Mouse (Mus musculus) limb, embryonic 11.5 days (tissue): ENCODE data around the gene Smarca2. TPM values are rescaled to one million over a fixed set of nuclear protein-coding genes. Genes with fewer than 3 reads are reported as not detected.

Experiments used
- ATAC-seq: fragments of 200-750 bp; cut with Nextera tagmentation; 2 replicates; pipeline ENCODE4 v1.8.0; 2017; ENCODE audit warnings: low read depth; ENCODE audit not compliant: insufficient number of reproducible peaks, low FRiP score, low TSS enrichment
- DNase-seq: peaks from one replicate; pipeline ENCODE4 v3.0.0-alpha.2; 2015; ENCODE audit warnings: low spot score
- H3K27ac ChIP-seq: fragments of 300-500 bp; sonication (generic); replicated peaks from 2 replicates; pipeline ENCODE4 v1.5.1; 2014; ENCODE audit warnings: low read depth, mild to moderate bottlenecking, low read length
- H3K27me3 ChIP-seq: fragments of 300-500 bp; sonication (generic); 2 replicates; pipeline ENCODE4 v1.6.1; 2014; ENCODE audit warnings: mild to moderate bottlenecking, low read length, mixed read lengths; ENCODE audit not compliant: control insufficient read depth, insufficient read depth
- H3K36me3 ChIP-seq: fragments of 300-500 bp; sonication (generic); 2 replicates; pipeline ENCODE4 v1.6.1; 2014; ENCODE audit warnings: mild to moderate bottlenecking, low read length, moderate library complexity, mixed read lengths; ENCODE audit not compliant: control insufficient read depth, insufficient read depth
- H3K4me1 ChIP-seq: fragments of 300-500 bp; sonication (generic); 2 replicates; pipeline ENCODE4 v1.6.1; 2014; ENCODE audit warnings: low read length, mixed read lengths; ENCODE audit not compliant: control insufficient read depth, insufficient read depth
- H3K4me2 ChIP-seq: fragments of 300-500 bp; sonication (generic); 2 replicates; pipeline ENCODE4 v1.6.1; 2014; ENCODE audit warnings: low read depth, mild to moderate bottlenecking, moderate library complexity; ENCODE audit not compliant: severe bottlenecking
- H3K4me3 ChIP-seq: fragments of 300-500 bp; sonication (generic); 2 replicates; pipeline ENCODE4 v1.5.1; 2014; ENCODE audit warnings: low read depth, low read length
- H3K9ac ChIP-seq: fragments of 300-500 bp; sonication (generic); 2 replicates; pipeline ENCODE4 v1.6.1; 2014; ENCODE audit warnings: mild to moderate bottlenecking, low read length
- H3K9me3 ChIP-seq: fragments of 300-500 bp; sonication (generic); 2 replicates; pipeline ENCODE4 v1.6.1; 2016; ENCODE audit warnings: low read length; ENCODE audit not compliant: control insufficient read depth
- WGBS: fragments of 180-500 bp; shearing (Covaris S2); extraction: QIAGEN DNeasy Blood & Tissue Kit; methylation state at CpG from one replicate; pipeline ENCODE4 v1.1.7; 2014; 5-methylcytosine and 5-hydroxymethylcytosine counted together
- polyA plus RNA-seq: library from polyadenylated mRNA; unstranded; fragments of >200 nt; fragmentation: Nextera tagmentation; extraction: Ambion mirVana; gene quantifications from 2 replicates; pipeline ENCODE4 v1.2.1, GENCODE M21; 2014

The Smarca2 gene
- polyA plus RNA-seq, 1 experiment from 2014 or later, result 60.0 TPM

GRCm38 (mm10) chr19:26747571-26748539 is 143.0 kb downstream of the Smarca2 start:
- Histone ChIP-seq H3K27me3 (no peaks in the 10 kb centered on the region), H3K4me3 (peak overlapping the region; percentile 32), H3K9me3 (no peaks in the 10 kb centered on the region), H3K36me3 (no peaks in the 10 kb centered on the region), H3K9ac (peak overlapping the region; percentile 56), H3K27ac (peak overlapping the region; percentile 94), H3K4me1 (peaks cover 16% of the 10 kb centered on the region), H3K4me2 (peak overlapping the region; percentile 51)
- whole genome bisulfite sequencing, result 0% methylated on average over 36 of the region's 36 CpGs
- ATAC-seq, result peak; percentile 91
- peak; percentile 82 for DNase-seq

DNA sequence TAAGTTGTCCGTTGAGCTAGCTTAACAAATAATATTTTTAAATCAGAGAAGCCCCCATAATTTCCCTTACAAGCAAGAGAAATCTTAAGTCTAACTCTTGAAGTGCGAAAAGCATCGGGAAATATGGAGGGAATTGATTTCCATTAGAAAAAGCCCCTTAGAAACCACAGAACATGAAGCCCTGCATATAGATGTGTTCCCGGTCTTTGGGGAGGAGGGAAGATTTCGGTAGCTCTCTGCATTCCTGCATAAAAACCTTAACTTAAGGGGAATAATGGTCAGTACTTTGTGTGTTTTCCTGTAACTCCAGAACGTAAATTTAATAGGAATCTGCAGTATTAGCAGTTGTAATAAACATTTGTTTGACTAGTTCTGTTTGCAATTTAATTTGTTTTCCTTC is 143.8 kb downstream of the Smarca2 start:
- H3K27ac ChIP-seq, result peak overlapping the region; percentile 94
- no peaks in the 10 kb centered on the region for H3K36me3 ChIP-seq
- H3K4me3 ChIP-seq, result peak overlapping the region; percentile 32
- WGBS, result 0% methylated on average over 6 of the region's 6 CpGs
- H3K9ac ChIP-seq, result peak overlapping the region; percentile 64
- H3K4me2 ChIP-seq, result peak overlapping the region; percentile 51
- ATAC-seq (no peak), DNase-seq (peak; percentile 34)
- no peaks in the 10 kb centered on the region for H3K9me3 ChIP-seq
- H3K27me3 ChIP-seq, result no peaks in the 10 kb centered on the region
- peaks cover 17% of the 10 kb centered on the region for H3K4me1 ChIP-seq

DNA sequence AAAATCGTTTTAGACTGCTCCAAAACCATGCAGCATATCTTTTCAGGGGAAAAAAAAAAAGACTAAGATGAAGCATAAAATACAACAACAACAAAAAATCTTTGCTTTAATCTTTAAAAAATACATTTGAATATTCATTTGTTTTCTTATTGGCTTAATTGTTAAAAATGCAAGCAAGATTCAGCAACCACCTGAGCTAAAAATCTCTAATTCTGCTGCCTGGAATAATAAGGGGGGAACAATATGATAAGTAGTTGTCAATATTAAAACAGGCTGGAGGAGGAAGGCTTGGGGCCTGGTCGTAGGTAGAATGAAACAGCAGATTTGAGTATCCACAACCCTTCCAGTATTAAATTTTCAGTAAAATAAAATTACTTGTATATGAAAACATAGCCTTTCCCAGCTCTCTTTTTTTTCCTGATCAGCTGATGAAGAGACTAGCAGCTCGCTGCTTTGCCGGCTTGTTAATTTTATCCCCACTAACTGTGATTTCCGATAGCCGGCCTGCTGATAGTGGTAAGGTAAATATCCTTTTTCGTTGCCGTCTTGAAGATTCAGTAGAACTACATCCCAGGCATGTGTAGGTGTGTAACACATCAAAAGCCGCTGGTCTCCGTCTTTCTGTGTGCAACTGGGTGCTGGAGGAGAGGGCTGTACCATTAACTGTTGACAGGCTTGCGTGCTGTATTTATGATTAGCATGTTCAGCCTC is 144.7 kb downstream of the Smarca2 start:
- ATAC-seq (no peak), DNase-seq (peak; percentile 37)
- H3K9ac ChIP-seq, result no peak overlapping the region
- H3K27ac ChIP-seq, result peak overlapping the region; percentile 61; the same call in 1 of the 2 replicates
- no peak overlapping the region; the same call in 1 of the 2 replicates for H3K4me3 ChIP-seq
- peaks cover 22% of the 10 kb centered on the region for H3K4me1 ChIP-seq
- H3K9me3 ChIP-seq, result no peaks in the 10 kb centered on the region
- H3K27me3 ChIP-seq, result no peaks in the 10 kb centered on the region
- 35% methylated on average over 11 of the region's 11 CpGs for WGBS
- no peaks in the 10 kb centered on the region for H3K36me3 ChIP-seq
- H3K4me2 ChIP-seq, result peak overlapping the region; percentile 51; the same call in 1 of the 2 replicates

DNA sequence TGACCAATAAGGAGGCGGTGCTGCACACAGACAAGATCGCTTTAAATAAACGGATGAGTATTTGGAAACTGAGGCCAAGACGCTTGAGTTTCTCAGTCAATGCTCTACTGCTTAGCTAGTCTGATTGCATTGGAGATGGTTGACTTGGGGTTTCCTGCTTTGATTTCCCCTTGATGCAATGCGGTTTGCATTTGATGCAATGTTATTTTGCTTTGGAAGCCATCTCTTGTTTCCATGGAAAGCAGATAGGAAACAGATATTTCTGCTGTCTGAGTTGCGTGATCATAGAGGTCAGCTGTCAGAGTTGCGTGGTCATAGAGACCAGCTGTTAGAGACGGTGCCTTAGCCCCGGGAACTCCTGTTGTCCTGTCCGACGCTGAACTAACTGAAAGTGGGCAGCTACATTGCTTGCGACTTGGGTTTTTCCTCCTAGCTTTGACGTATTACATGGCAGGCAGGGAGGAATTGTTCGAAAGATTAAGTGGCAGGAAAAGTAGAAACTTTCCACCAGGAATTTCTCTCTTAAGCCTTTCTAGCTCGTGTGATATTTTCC is 147.8 kb downstream of the Smarca2 start:
- ATAC-seq (no peak), DNase-seq (no peak)
- H3K4me1 ChIP-seq, result peaks cover 15% of the 10 kb centered on the region
- no peaks in the 10 kb centered on the region for H3K27me3 ChIP-seq
- WGBS, result 88% methylated on average over 15 of the region's 15 CpGs
- H3K27ac ChIP-seq, result no peak overlapping the region
- no peak overlapping the region for H3K4me3 ChIP-seq
- no peak overlapping the region for H3K9ac ChIP-seq
- no peaks in the 10 kb centered on the region for H3K36me3 ChIP-seq
- H3K9me3 ChIP-seq, result no peaks in the 10 kb centered on the region
- no peak overlapping the region for H3K4me2 ChIP-seq

DNA sequence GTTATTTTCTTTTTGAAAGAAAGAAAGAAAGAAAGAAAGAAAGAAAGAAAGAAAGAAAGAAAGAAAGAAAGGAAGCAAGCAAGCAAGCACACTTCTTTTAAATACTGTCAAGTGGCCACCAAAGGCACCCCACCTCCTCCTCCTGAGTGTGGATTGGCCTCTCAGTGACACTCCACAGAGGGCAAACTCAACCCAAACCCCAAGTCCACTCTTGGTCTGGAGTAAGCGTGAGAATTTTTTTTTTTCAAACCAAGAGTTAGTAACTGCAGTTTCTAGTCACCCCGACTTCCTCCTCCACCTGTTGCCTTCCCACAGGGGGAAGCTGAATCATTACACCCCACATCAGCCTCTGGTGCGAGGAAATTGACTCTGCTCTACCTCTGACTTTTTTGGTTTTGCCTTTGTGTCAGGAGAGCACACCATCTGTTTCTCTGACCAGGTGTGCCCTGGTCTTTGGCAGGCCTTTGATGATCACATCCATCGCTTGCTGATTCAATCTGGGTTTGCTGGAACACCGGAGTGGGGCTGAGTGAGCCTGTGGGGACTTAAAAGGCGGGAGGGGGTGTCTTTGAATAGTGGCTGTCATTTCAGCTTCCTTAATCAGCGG is 148.5 kb downstream of the Smarca2 start:
- 43% methylated on average over 7 of the region's 7 CpGs for WGBS
- H3K4me1 ChIP-seq, result peaks cover 15% of the 10 kb centered on the region
- no peaks in the 10 kb centered on the region for H3K27me3 ChIP-seq
- H3K9ac ChIP-seq, result no peak overlapping the region
- H3K9me3 ChIP-seq, result no peaks in the 10 kb centered on the region
- no peak overlapping the region for H3K4me3 ChIP-seq
- H3K27ac ChIP-seq, result no peak overlapping the region
- no peaks in the 10 kb centered on the region for H3K36me3 ChIP-seq
- DNase-seq, result no peak
- 0 out of 2 replicates have a peak, but pooled peaks have one; percentile 67 for ATAC-seq
- no peak overlapping the region for H3K4me2 ChIP-seq

DNA sequence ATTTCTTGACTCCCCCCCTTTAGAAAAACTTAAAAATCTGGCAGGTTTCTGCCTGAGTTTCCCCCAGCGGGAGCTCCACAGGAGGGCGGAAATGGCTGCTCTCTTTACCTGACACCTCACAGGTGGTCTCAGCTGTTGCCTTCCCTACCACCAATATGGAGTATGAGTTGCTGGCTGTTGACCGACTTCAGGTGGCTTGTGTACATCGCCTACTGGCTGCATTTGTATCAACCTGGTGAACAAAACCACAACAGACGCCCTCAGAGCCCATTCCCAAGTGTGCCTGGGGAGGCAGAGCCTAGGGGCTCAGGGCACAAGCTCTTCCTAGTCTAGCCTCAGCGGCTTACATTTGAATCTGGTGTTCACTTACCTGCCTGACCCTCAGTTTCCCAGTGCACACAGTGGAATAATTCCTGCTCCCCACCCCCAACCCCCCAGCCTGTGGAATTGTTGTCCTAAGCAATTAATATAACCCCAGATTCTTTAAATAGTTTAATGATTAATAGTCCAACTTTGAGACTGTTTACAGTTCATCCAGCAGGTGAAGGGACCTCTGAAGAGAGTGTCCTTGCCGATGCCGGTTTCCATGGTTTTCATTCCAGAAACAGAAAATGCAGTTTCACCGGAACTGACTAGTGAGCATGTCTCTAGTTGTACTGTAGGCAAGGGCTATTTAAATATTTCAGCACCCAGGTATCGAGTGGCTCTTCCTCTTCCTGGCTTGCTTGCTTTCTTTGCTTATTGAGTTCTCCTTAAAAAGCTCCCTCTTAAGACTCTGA is 149.4 kb downstream of the Smarca2 start:
- no peak for ATAC-seq
- 80% methylated on average over 10 of the region's 10 CpGs for WGBS
- DNase-seq, result no peak
- Histone ChIP-seq H3K4me2 (no peak overlapping the region), H3K4me3 (no peak overlapping the region), H3K9ac (no peak overlapping the region), H3K4me1 (peaks cover 15% of the 10 kb centered on the region), H3K9me3 (no peaks in the 10 kb centered on the region), H3K27ac (no peak overlapping the region), H3K27me3 (no peaks in the 10 kb centered on the region), H3K36me3 (no peaks in the 10 kb centered on the region)

DNA sequence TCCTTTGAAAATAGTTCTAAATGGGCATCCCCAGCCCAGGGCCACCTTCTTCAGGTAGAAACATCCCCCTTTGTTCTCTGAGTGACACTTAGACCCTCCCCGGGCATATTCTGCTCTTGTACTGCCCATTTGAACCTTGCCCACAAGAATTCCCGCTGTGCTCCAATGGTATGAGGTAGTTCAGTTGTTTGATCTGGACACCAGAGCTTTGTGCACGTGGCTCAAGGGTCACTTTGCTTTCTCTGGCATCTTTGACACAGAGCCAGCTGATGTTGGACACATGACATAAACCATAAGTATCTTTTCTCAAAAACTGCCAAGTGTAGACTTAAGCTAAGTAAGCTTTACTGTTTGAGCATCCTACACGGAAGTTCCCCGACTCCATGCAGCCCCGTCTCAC is 151.1 kb downstream of the Smarca2 start:
- Histone ChIP-seq H3K4me1 (peaks cover 8% of the 10 kb centered on the region), H3K27ac (no peak overlapping the region), H3K9me3 (no peaks in the 10 kb centered on the region), H3K4me2 (no peak overlapping the region), H3K27me3 (no peaks in the 10 kb centered on the region), H3K36me3 (no peaks in the 10 kb centered on the region), H3K4me3 (no peak overlapping the region), H3K9ac (no peak overlapping the region)
- no peak for DNase-seq
- WGBS, result 89% methylated on average over 6 of the region's 6 CpGs
- ATAC-seq, result no peak
